Mouse (Mus musculus): Measurements from ENCODE around the gene Slc23a3. TPM values are rescaled to one million over a fixed set of nuclear protein-coding genes. Genes with fewer than 3 reads are reported as not detected.

The Slc23a3 gene
- total and polyA plus RNA-seq, 3 experiments = not detected

GRCm38 (mm10) chr1:75142301-75143261 is 8.9 kb upstream of the Slc23a3 start, which contains the start of the genes Cnppd1 and Retreg2 (continued):
- peak; percentile 45; the same call in 1 of the 2 replicates for TF ChIP-seq MEF2A (IDR thresholded peaks at IDR 0.05; ENCODE audit: borderline replicate concordance, low read depth, low read length)
- TF ChIP-seq SIN3A (IDR thresholded peaks at IDR 0.05; ENCODE audit: low read length) = peak; percentile 75
- TF ChIP-seq JUND (conservative IDR thresholded peaks at IDR 0.05; ENCODE audit: low read depth, low read length) = no peak
- no peak for TF ChIP-seq E2F4 (IDR thresholded peaks at IDR 0.05; ENCODE audit: insufficient replicate concordance, low read depth, low read length)

DNA sequence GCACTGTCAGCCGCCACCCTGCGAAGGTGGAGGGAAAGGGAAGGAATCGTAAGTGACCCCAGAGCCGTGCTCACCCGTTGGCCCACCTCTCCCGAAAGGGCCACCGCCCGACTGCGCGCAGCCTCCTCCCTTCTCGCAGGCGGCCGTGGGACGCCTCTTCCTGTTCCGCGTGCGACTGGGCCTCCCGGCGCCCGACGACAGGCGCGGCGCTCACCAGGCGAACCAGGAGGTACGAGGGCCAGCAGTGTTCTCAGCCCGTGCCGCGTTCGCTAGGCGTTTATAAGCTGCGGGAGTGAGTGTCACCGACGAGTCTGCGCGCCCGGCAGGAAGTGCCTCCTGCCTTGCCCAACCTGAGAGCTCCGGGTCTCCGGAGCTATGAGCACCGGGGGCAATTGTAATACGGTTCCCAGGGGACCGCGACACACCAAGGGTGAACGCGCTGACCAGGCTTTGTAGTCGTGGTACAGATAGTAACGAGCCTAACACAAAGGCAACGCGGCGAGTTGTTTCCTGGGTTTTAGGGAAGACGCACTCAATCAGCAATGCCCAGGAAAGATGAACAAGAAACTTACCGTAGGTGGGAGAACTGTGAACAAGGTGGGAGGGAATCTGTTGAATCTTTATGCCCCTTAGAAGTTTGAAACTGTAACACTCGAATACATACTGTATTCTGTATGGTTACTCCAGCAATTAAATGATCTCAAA is 7.9 kb upstream of the Slc23a3 start:
- peak overlapping the region; percentile 55; the same call in 1 of the 2 replicates for H3K27ac ChIP-seq (ENCODE audit: insufficient read depth, low read depth)
- no peak for DNase-seq (ENCODE audit: extremely low read depth)
- peak overlapping the region; percentile 74 for H3K9ac ChIP-seq (ENCODE audit: insufficient read depth, low read depth)
- peak overlapping the region; percentile 82 to 93 (median 85) for H3K4me3 ChIP-seq (replicated peaks in 1 of 3; ENCODE audit: low read depth in 2 of 3, low read length in 2 of 3, poor library complexity in 1 of 3)
- in situ Hi-C loops (cut with MboI; ENCODE audit: low pct_ligation_motif_present, low pct_unique_long_range_greater_than_20kb, low sequenced_read_pairs) (no loop called here), dilution Hi-C loops (cut with MboI; ENCODE audit: extremely low pct_ligation_motif_present, extremely low pct_unique_long_range_greater_than_20kb, low sequenced_read_pairs) (no loop called here)
- no peaks in the 10 kb centered on the region for H3K27me3 ChIP-seq (replicated peaks)
- peaks cover 45 to 63% of the 10 kb centered on the region in 2 experiments for H3K36me3 ChIP-seq (replicated peaks in 1 of 2; ENCODE audit: control insufficient read depth in 1 of 2, insufficient read depth in 1 of 2, low read length in 1 of 2)
- H3K4me2 ChIP-seq (ENCODE audit: insufficient read depth, low read depth, poor library complexity, severe bottlenecking) = peak overlapping the region; percentile 43; the same call in 1 of the 2 replicates
- H3K4me1 ChIP-seq (ENCODE audit: control insufficient read depth in 1 of 2, insufficient read depth in 2 of 2) = peaks cover 2 to 30% of the 10 kb centered on the region in 2 experiments; a peak in 2 of 4 replicates
- no peaks in the 10 kb centered on the region for H3K9me3 ChIP-seq (replicated peaks; ENCODE audit: low read length)
- TF ChIP-seq ELF1 (IDR thresholded peaks at IDR 0.05; ENCODE audit: low read depth, low read length) (peak; percentile 86), CHD2 (IDR thresholded peaks at IDR 0.05; ENCODE audit: low read length) (no peak), NELFE (IDR thresholded peaks at IDR 0.05; ENCODE audit: low read depth, low read length) (peak; percentile 28; the same call in 1 of the 2 replicates), NRF1 (IDR thresholded peaks at IDR 0.05; ENCODE audit: low read depth, low read length) (peak; percentile 51; the same call in 1 of the 2 replicates), MAFK (IDR thresholded peaks at IDR 0.05; ENCODE audit: insufficient replicate concordance, low read length) (no peak), MXI1 (IDR thresholded peaks at IDR 0.05; ENCODE audit: low read depth, low read length) (peak; percentile 77), JUND (conservative IDR thresholded peaks at IDR 0.05; ENCODE audit: low read depth, low read length) (no peak), SIN3A (IDR thresholded peaks at IDR 0.05; ENCODE audit: low read length) (peak; percentile 61), POLR2A (IDR thresholded peaks at IDR 0.05; ENCODE audit: low read depth, low read length) (peak; percentile 66), ZMIZ1 (IDR thresholded peaks at IDR 0.05; ENCODE audit: low read depth, low read length) (no peak), IRF4 (IDR thresholded peaks at IDR 0.05; ENCODE audit: low read depth, low read length) (peak; percentile 20; the same call in 1 of the 2 replicates), CHD1 (IDR thresholded peaks at IDR 0.05; ENCODE audit: low read depth, low read length) (no peak), TBP (conservative IDR thresholded peaks at IDR 0.05; ENCODE audit: low read depth, low read length) (no peak), MAZ (IDR thresholded peaks at IDR 0.05; ENCODE audit: low read depth, low read length) (no peak), ETS1 (conservative IDR thresholded peaks at IDR 0.05; ENCODE audit: low read depth, low read length) (no peak), ZNF384 (IDR thresholded peaks at IDR 0.05; ENCODE audit: low read depth, low read length) (no peak), TCF12 (IDR thresholded peaks at IDR 0.05; ENCODE audit: low read depth, low read length) (peak; percentile 66; the same call in 1 of the 2 replicates), MEF2A (IDR thresholded peaks at IDR 0.05; ENCODE audit: borderline replicate concordance, low read depth, low read length) (0 out of 2 replicates have a peak, but pooled peaks have one; percentile 8), MYC (IDR thresholded peaks at IDR 0.05; ENCODE audit: low read depth, low read length) (0 out of 2 replicates have a peak, but pooled peaks have one; percentile 23), UBTF (IDR thresholded peaks at IDR 0.05; ENCODE audit: low read depth, low read length) (peak; percentile 84; the same call in 1 of the 2 replicates), ZC3H11A (IDR thresholded peaks at IDR 0.05; ENCODE audit: low read depth, low read length) (no peak), HCFC1 (IDR thresholded peaks at IDR 0.05; ENCODE audit: low read depth, low read length) (peak; percentile 52), BHLHE40 (IDR thresholded peaks at IDR 0.05; ENCODE audit: low read depth, low read length) (peak; percentile 63), E2F4 (IDR thresholded peaks at IDR 0.05; ENCODE audit: insufficient replicate concordance, low read depth, low read length) (no peak)
- no peaks in the 10 kb centered on the region for H3K79me2 ChIP-seq (replicated peaks; ENCODE audit: control insufficient read depth, extremely low read depth, insufficient read depth, poor library complexity, severe bottlenecking)
